Mouse (Mus musculus): ENCODE data around the gene Ecsit. TPM values are rescaled to one million over a fixed set of nuclear protein-coding genes. Genes with fewer than 3 reads are reported as not detected.

Ecsit gene
- polyA plus RNA-seq, 1 experiment from 2014 or later: 10.0 TPM

DNA sequence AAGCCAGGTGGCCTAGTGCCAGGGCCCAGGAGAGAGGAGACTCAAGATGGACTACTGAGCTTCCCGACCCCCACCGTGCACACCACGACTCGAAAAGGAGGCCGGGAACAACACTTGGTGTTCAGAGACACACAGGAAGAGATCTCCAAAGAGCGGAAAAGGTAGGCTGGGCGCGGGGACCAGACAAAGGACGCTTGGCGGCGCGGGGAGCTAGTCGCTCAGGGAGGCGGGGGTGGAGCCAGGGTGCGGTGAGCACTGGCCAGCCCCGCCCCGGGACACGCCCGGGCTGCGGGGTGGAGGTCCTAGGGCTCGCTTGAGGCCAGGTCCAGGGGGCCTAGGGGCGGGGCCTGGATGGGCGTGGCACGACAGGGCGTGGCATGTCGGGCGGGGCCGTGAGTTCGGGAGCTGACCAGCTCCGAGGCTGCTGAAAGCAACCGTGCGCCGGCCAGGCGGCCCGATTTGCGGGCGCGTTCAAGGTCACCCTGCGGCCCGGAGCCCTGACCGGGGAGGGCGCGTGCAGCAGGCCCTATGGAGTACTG lies 34.8 kb downstream of the Ecsit start:
- Histone ChIP-seq H3K79me2 (ENCODE audit: inconsistent target) (no peaks in the 10 kb centered on the region), H3K36me3 (ENCODE audit: inconsistent target) (no peaks in the 10 kb centered on the region), H3K27ac (no peak overlapping the region), H3K4me3 (ENCODE audit: inconsistent target) (no peak overlapping the region)
- 3% methylated on average over 43 of the region's 43 CpGs for WGBS (ENCODE audit: missing documents)

DNA sequence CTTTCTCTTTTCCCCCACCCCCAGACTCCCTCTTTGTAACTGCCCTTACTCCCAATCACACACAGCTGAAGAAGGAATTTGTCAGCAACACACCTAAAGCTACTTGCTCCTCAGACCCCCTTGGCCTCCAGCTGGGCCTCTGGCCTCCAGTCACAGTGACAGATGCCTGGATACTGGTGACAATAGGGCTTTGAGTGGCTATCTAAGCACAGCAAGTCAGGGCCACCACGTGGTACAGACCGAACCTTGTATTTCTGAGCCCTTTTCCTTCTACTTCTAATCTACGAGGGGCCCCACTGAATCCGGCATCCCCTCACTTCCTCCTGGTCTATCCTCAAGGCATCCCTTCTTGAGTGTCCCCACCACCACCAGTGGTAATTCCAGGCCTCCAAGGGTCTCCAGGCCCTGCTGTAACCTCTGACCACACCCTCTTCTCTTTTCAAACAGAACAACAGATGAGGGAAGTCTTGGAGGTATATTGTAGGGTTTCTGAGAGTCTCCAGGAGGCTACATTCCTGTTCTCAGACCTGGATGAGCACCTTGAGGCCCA lies 35.4 kb downstream of the Ecsit start:
- no peaks in the 10 kb centered on the region for H3K36me3 ChIP-seq (ENCODE audit: inconsistent target)
- H3K4me3 ChIP-seq (ENCODE audit: inconsistent target): no peak overlapping the region
- 53% methylated on average over 4 of the region's 4 CpGs for WGBS (ENCODE audit: missing documents)
- H3K79me2 ChIP-seq (ENCODE audit: inconsistent target): no peaks in the 10 kb centered on the region
- H3K27ac ChIP-seq: no peak overlapping the region

DNA sequence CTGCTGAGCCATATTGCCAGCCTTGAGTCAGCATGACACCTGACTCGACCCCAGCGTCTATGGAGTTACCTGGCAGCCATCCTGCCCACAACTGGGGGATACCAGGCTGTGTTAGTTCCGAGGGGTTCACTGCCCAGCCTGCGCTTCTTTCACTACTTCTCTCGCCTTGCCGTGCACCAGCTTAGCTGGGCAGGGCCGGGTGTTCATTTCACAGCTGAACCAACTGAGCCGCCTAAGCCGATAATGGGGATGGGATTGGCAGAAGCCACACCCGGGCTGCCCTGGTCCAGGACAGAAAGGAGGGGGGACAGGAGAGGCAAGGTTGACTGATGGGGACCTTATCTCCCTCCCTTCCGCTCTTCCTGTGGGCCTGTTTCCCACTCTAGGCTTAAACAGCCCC lies 35.9 kb downstream of the Ecsit start:
- 86% methylated on average over 11 of the region's 11 CpGs for WGBS (ENCODE audit: missing documents)
- no peak overlapping the region for H3K27ac ChIP-seq

DNA sequence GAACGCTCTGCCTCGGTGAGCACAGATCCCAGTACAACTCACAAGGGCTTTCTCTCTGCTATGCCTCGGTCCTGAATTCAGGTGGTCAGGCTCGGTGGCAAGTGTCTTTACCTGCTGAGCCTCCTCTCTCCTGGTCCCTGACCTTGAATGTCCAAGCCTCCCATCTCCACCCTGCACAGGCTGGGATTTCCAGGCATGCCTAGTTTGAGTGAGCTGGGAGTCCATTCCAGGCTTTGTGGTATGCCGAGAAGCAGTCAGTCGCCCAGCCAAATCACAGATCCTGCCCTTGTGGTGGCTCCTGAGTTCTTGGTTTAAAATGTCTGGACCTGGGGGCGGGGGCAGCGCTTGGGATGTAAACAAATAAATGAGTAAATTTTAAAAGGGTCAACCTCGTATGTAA lies 37.9 kb downstream of the Ecsit start:
- no peak overlapping the region for H3K4me3 ChIP-seq (ENCODE audit: inconsistent target)
- WGBS (ENCODE audit: missing documents): 70% methylated on average over 9 of the region's 9 CpGs
- H3K79me2 ChIP-seq (ENCODE audit: inconsistent target): no peaks in the 10 kb centered on the region
- no peaks in the 10 kb centered on the region for H3K36me3 ChIP-seq (ENCODE audit: inconsistent target)
- no peak overlapping the region for H3K27ac ChIP-seq

More for the DNA sequence above, 35.9 kb downstream of the Ecsit start:
- Histone ChIP-seq H3K36me3 (ENCODE audit: inconsistent target) (no peaks in the 10 kb centered on the region), H3K4me3 (ENCODE audit: inconsistent target) (no peak overlapping the region), H3K79me2 (ENCODE audit: inconsistent target) (no peaks in the 10 kb centered on the region)

DNA sequence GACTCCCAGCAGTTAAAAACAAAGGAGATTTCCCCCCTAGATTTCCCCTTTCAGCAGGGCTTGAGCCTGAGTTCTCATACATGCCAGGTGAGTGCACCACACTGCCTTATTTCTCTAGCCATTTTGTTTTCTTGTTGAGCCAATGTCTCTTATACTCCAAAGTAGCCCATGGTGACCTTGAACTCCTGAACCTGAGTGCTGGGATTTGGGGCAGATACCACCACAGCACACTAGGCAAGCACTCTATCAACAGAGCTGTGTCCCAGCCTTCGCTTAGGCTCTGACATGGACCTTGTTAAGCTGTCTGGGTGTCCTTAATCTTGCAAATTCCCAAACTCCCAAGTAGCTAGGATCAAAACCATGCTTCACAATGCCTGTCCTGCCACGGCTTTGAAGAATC lies 43.4 kb downstream of the Ecsit start:
- WGBS (ENCODE audit: missing documents): 82% methylated on average over 2 of the region's 2 CpGs
- Histone ChIP-seq H3K36me3 (ENCODE audit: inconsistent target) (no peaks in the 10 kb centered on the region), H3K79me2 (ENCODE audit: inconsistent target) (no peaks in the 10 kb centered on the region), H3K27ac (no peak overlapping the region), H3K4me3 (ENCODE audit: inconsistent target) (no peak overlapping the region)

DNA sequence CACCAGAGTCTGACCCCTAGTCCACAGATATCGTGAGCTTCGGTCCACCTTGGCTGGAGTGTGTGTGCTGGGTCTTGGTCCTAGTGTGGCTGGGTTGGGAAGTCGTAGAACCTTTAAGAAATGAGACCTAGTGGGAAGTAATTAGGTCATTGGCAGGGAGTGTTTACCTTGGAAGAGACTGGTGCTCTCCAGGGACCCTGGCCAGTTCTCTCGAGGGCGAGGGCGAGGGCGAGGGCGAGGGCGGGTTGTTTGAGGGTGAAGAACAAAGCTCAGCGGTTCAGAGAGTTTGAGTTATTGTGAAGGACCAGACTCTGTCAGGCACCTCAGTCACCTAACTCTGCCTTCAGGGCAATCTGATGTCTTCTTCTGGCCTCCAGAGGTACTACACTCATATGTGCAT lies 47.4 kb downstream of the Ecsit start:
- Histone ChIP-seq H3K27ac (no peak overlapping the region), H3K79me2 (ENCODE audit: inconsistent target) (no peaks in the 10 kb centered on the region), H3K36me3 (ENCODE audit: inconsistent target) (no peaks in the 10 kb centered on the region), H3K4me3 (ENCODE audit: inconsistent target) (no peak overlapping the region)
- 83% methylated on average over 9 of the region's 10 CpGs for WGBS (ENCODE audit: missing documents)

DNA sequence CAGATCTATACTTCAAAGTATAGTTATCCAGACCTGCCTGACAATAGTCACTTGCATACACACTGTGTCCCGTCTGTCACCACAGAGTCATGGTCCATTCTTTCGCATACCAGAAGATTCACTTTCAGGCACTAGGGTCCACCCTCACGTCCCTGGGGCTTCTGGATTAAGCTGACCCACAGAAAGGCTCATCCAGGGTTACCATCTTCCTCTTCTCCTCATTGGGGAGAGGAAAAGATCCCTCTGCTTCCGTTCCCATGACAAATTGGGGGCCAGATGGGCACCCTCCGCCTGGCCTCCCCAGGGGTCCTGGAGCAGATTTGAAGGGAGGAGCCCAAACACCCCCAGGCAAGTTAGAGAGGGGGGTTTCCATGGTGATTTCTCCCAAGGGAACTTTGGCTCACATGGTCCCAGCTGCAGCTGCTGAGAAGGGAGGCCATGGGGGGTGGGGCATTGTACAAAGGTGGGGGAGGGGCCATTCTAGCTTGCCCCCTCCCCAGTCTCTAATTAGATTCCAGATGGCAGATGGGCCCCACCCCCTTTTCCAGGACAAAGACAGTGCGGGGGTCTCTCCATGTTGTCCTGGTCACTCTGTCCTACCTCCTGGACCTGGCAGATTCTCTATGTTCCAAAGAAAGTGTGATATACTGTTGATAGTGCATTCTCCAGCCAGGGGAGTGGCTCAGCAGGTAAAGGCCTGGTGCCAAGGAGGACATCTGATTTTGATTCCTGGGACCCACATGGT lies 49.8 kb downstream of the Ecsit start:
- WGBS (ENCODE audit: missing documents): 80% methylated on average over 6 of the region's 6 CpGs
- H3K79me2 ChIP-seq (ENCODE audit: inconsistent target): no peaks in the 10 kb centered on the region

DNA sequence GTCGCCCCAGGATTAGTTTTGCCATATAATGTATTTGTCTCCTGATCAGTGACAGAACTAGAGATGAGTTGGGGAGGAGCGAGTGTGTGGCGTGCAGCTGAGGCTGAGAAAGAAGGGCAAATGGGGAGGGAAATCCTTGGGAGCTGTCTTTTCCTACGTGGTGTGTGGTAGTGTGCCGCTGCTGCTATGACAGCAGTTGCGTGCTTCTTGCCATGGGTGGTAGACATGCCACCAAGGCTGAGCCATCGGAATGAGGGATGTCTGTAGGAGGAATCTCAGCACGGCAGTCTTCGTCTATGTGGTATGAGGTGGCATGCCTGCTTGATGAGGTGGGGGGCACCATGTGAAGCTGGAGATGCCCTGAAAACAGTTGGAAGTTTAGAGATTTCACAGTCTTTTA lies 54.9 kb downstream of the Ecsit start:
- Histone ChIP-seq H3K27ac (no peak overlapping the region), H3K4me3 (ENCODE audit: inconsistent target) (no peak overlapping the region), H3K36me3 (ENCODE audit: inconsistent target) (no peaks in the 10 kb centered on the region), H3K79me2 (ENCODE audit: inconsistent target) (no peaks in the 10 kb centered on the region)
- 94% methylated on average over 9 of the region's 9 CpGs for WGBS (ENCODE audit: missing documents)

More for the DNA sequence above, 49.8 kb downstream of the Ecsit start:
- no peak overlapping the region for H3K4me3 ChIP-seq (ENCODE audit: inconsistent target)
- H3K27ac ChIP-seq: no peak overlapping the region
- no peaks in the 10 kb centered on the region for H3K36me3 ChIP-seq (ENCODE audit: inconsistent target)

DNA sequence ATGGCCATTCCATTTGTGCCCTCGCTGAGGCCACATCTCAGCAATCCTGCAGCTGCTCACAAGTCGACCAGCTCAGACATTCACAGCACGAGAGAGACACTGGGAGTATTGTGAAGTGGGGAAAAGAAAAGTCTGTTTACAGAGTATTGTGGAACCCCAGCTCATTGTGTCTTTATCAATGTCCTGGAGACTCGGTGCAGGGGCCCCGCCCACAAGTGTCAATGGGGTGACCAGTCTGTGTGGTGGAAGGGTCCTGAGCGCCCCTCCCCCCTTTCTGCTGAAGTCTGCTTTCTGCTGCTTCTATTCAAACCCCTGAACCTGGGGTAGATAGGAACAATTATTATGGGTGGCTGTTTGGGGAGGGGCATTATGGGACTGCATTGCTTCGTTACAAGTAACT lies 56.8 kb downstream of the Ecsit start:
- WGBS (ENCODE audit: missing documents): 69% methylated on average over 7 of the region's 7 CpGs
- H3K36me3 ChIP-seq (ENCODE audit: inconsistent target): no peaks in the 10 kb centered on the region
- no peaks in the 10 kb centered on the region for H3K79me2 ChIP-seq (ENCODE audit: inconsistent target)
- no peak overlapping the region for H3K4me3 ChIP-seq (ENCODE audit: inconsistent target)
- no peak overlapping the region for H3K27ac ChIP-seq

DNA sequence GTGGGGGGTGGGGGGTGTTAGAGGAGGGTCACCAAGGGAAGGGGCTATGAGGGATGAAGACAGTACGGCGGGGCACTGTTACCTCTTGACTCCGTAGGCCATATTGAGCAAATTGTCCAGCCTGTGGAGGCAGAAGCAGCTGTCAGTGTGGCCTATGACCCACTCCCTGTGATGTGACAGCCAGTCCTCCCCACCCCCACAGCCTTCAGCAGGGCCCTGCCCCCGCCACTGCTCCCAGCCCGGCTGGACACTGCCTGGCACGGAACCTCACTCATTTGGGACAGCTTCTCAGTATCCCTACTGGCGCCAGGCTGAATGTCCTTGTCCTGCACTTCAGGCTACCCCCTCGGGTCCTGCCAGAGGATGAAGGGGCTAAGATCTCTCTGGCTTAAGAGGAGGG lies 60.6 kb downstream of the Ecsit start:
- Histone ChIP-seq H3K79me2 (ENCODE audit: inconsistent target) (no peaks in the 10 kb centered on the region), H3K4me3 (ENCODE audit: inconsistent target) (no peak overlapping the region), H3K27ac (no peak overlapping the region), H3K36me3 (ENCODE audit: inconsistent target) (no peaks in the 10 kb centered on the region)
- WGBS (ENCODE audit: missing documents): 89% methylated on average over 8 of the region's 8 CpGs

Other genes with a start within 250 kb of the Ecsit start
- not detected in 3 replicates for gene Angptl8, start 249.9 kb downstream of the Ecsit start, polyA plus RNA-seq (2018)
- gene Dock6, start 232.8 kb downstream of the Ecsit start, polyA plus RNA-seq (2018): 1.8 to 4.1 TPM (median 3.4 TPM) in 3 replicates
- gene Rab3d, start 167.2 kb downstream of the Ecsit start, polyA plus RNA-seq (2018): 12.4 to 19.7 TPM (median 16.8 TPM) in 3 replicates
- gene Ccdc159, start 158.0 kb downstream of the Ecsit start, polyA plus RNA-seq (2018): 0.63 to 1.3 TPM (median 1.1 TPM) in 3 replicates
- 14.3 to 71.0 TPM (median 48.2 TPM) in 3 replicates for gene Tmem205, start 157.9 kb downstream of the Ecsit start, polyA plus RNA-seq (2018)
- 0.36 to 1.4 TPM (median 0.91 TPM) in 3 replicates for gene Plppr2, start 148.4 kb downstream of the Ecsit start, polyA plus RNA-seq (2018)
- gene Swsap1, start 129.7 kb downstream of the Ecsit start, polyA plus RNA-seq (2018): 5.2 to 6.3 TPM (median 5.4 TPM) in 3 replicates
- 5.3 to 6.7 TPM (median 6.5 TPM) in 3 replicates for gene Epor, start 121.9 kb downstream of the Ecsit start, polyA plus RNA-seq (2018)
- 1.8 to 2.4 TPM (median 2.3 TPM) in 3 replicates for gene Rgl3, start 96.0 kb downstream of the Ecsit start, polyA plus RNA-seq (2018)
- 0.10 to 0.13 TPM in 2 of 3 replicates, not detected in the other for gene Ccdc151, start 82.8 kb downstream of the Ecsit start, polyA plus RNA-seq (2018)
- 72.3 to 78.4 TPM (median 76.1 TPM) in 3 replicates for gene Prkcsh, start 82.6 kb downstream of the Ecsit start, polyA plus RNA-seq (2018)
- not detected in 3 replicates for gene Elavl3, start 33.4 kb downstream of the Ecsit start, polyA plus RNA-seq (2018)
- gene Gm49318, start 14.2 kb downstream of the Ecsit start, polyA plus RNA-seq (2018): not detected in 3 replicates
- gene Zfp653, start 14.1 kb downstream of the Ecsit start, polyA plus RNA-seq (2018): 4.3 to 7.0 TPM (median 5.2 TPM) in 3 replicates
- gene Cnn1, start 13.8 kb upstream of the Ecsit start, polyA plus RNA-seq (2018): not detected in 3 replicates
- gene Elof1, start 31.7 kb upstream of the Ecsit start, polyA plus RNA-seq (2018): 46.8 to 70.0 TPM (median 65.2 TPM) in 3 replicates
- 6.4 to 8.0 TPM (median 7.2 TPM) in 3 replicates for gene Acp5, start 50.3 kb upstream of the Ecsit start, polyA plus RNA-seq (2018)
- gene Pigyl, start 71.4 kb upstream of the Ecsit start, polyA plus RNA-seq (2018): 27.7 to 36.9 TPM (median 33.2 TPM) in 3 replicates
- gene Zfp872, start 102.7 kb upstream of the Ecsit start, polyA plus RNA-seq (2018): not detected in 3 replicates
- gene Zfp809, start 140.3 kb upstream of the Ecsit start, polyA plus RNA-seq (2018): 13.0 to 19.3 TPM (median 14.8 TPM) in 3 replicates
- gene Zfp599, start 174.5 kb upstream of the Ecsit start, polyA plus RNA-seq (2018): 0.06 to 0.07 TPM in 2 of 3 replicates, not detected in the other
- gene Zfp810, start 222.2 kb upstream of the Ecsit start, polyA plus RNA-seq (2018): 4.9 to 7.5 TPM (median 6.3 TPM) in 3 replicates